Mouse (Mus musculus) CD4-positive, CD25-positive, alpha-beta regulatory T cell, adult 4 months (primary cell): ENCODE data around the gene Fam149b. TPM values are rescaled to one million over a fixed set of nuclear protein-coding genes. Genes with fewer than 3 reads are reported as not detected.
A peak's percentile ranks its signal among the peaks of the same experiment; 100 is the strongest.

ENCODE experiments used
- ATAC-seq: one replicate; pipeline ENCODE4 v1.8.0; 2017
- polyA plus RNA-seq, 2 experiments: library from polyadenylated mRNA; unstranded; fragments of 100-300 nt; shearing (Covaris generic); gene quantifications; one replicate each; pipeline ENCODE4 v1.2.1; 2017

The Fam149b gene
- polyA plus RNA-seq, 2 experiments from 2014 or later, result 67.6 to 71.9 TPM

- ATAC-seq, result no peak
Measured at GRCm38 (mm10) chr14:20392326-20392725, 44.4 kb downstream of the Fam149b start.

DNA sequence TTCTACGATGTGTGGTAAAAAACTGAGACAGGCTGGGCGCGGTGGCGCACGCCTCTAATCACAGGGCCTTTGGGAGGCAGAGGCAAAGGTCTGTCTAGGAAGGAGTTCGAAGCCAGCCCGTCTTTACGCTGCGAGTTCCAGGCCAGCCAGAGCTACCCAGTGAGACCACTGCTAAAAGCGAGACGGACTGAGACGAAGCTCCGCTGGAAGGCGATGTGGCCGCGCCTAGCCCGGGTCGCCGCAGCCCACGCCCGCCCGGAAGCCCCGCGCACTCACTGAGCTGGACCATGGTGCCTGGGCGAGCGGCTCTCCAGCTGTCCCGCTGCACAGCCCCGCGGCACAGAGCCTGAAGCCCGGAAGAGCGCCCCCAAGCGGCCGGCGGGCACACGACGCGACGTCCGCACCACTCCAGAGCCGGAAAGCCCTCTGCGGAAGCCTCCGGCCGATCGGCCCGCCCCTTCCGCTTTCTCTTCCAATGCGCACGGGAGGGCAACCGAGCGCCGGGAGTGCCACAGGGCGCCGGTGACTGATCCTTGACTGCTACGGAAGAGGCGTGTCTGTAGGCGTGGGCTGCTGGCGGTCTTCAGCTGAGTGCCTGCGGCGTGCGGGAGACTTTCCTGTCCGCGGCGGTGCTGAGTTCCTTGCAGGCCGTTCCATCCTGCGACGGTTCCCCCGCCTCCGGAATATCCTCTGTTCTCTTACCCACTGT, 45.4 kb downstream of the Fam149b start, which contains the start of gene Mrps16:
Gene Mrps16, minus strand, starts transcription at position 430 of the 709 bp plus-strand sequence.
- peak; percentile 93 for ATAC-seq

GRCm38 (mm10) chr14:20397220-20397619, 49.3 kb downstream of the Fam149b start:
- no peak for ATAC-seq

- no peak for ATAC-seq
Measured at GRCm38 (mm10) chr14:20398864-20399263, 50.9 kb downstream of the Fam149b start.

DNA sequence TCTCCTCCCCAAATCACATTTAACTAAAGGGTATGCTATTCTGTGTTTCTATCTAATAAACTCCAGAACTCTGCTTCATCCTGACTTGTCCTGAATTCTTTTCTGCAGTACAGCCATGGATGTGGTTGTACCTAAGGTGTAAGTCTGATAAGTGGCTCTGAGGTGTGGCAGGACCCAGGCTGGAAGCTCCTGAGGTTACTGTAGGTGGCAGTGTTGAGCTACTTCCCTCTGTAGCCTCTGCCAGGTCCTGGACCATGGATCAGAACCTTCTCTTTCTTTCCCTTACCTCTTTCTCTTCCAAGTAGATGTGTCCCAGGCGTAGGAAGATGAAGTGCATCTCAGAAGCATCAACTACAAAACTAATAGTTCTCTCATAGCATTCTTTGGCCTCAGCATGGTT, 52.1 kb downstream of the Fam149b start:
- ATAC-seq, result peak; percentile 45

GRCm38 (mm10) chr14:20422257-20422656, 74.3 kb downstream of the Fam149b start:
- no peak for ATAC-seq

- no peak for ATAC-seq
Measured at GRCm38 (mm10) chr14:20423046-20423445, 75.1 kb downstream of the Fam149b start.

DNA sequence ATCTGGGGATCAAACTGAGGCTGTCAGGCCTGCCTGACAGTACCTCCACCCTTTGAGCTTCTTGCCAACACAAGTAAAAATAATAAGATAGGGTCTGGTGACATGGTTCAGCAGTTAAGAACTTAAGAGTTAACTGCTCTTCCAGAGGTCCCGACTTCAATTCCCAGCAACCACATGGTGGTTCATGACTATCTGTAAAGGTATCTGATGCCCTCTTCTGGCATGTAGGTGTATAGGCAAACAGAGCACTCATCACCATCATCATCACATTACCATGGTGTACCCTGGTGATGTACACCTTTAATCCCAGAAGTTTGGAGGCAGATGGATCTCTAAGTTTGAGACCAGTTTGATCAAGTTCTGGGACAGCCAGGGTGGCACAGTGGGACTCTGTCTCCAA, 80.6 kb downstream of the Fam149b start:
- ATAC-seq, result no peak

DNA sequence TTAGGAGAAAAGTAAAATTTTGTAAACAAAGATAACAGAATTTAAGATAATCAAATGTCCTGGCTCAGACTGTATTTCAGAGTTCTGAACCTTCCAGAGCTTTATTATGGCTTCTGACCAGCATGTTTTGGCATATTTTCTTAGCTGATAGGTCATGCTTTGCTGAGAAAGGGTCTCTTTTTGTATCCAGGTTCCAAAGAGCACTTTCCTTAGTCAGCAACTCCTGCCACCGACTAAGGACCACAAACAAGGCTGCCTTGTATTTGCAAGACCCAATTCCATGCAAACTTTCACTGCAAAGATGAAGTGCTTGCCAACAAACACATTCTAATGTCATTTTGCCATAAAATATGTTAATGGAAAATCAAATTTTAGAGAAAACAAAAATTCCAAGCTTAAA, 81.9 kb downstream of the Fam149b start:
- no peak for ATAC-seq

DNA sequence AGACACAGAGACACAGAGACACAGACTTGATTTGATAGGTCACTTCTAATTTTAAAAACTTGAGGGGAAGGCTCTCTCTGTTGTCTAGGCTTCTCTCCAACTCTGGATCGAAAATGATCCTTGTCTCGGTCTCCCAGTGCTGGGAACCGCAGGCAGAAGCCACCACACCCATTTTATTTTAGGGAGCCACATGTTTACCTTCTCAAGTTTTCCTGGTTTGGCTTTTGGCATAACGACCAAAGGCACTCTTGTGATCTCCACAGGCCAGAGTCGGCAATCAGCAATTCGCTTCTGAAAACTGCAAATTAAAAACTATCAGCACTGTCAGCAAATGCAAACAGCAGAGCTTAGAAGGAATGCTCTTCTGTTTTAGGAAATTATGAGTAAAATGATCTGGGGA, 83.8 kb downstream of the Fam149b start:
- ATAC-seq, result no peak

GRCm38 (mm10) chr14:20432420-20432819, 84.5 kb downstream of the Fam149b start:
- ATAC-seq, result no peak

Other genes with a start within 250 kb of the Fam149b start
- gene Saysd1, start 209.6 kb upstream of the Fam149b start, polyA plus RNA-seq, result 10 to 100 TPM; 23.8 to 34.8 TPM
- gene Kcnk5, start 166.4 kb upstream of the Fam149b start, polyA plus RNA-seq, result 1 to 10 TPM; 1.3 to 4.4 TPM
- gene Kcnk16, start 79.0 kb upstream of the Fam149b start, polyA plus RNA-seq, result not detected
- gene Nudt13, start 53.5 kb upstream of the Fam149b start, polyA plus RNA-seq, result 10 to 100 TPM; 25.3 to 30.3 TPM
- gene Ecd, start within 50 bp of the Fam149b start, polyA plus RNA-seq, result 10 to 100 TPM; 70.5 to 80.7 TPM
- gene Dnajc9, start 40.7 kb downstream of the Fam149b start, polyA plus RNA-seq, result 100 to 1,000 TPM; 145 to 195 TPM
- 100 to 1,000 TPM in 1 of 2 experiments, 10 to 100 TPM in 1; 99.8 to 106 TPM for gene Mrps16, start 45.5 kb downstream of the Fam149b start, polyA plus RNA-seq
- gene Cfap70, start 104.1 kb downstream of the Fam149b start, polyA plus RNA-seq, result not detected
- gene Anxa7, start 132.0 kb downstream of the Fam149b start, polyA plus RNA-seq, result 10 to 100 TPM; 60.1 to 71.0 TPM
- 1 to 10 TPM; 1.5 to 3.5 TPM for gene Mss51, start 148.7 kb downstream of the Fam149b start, polyA plus RNA-seq
- 10 to 100 TPM; 27.1 to 39.6 TPM for gene Ppp3cb, start 198.4 kb downstream of the Fam149b start, polyA plus RNA-seq